Mouse (Mus musculus): ENCODE results near the gene Sema6d.

GRCm38 (mm10) chr2:124369991-124370390 is 280.2 kb downstream of the Sema6d start:
- TF ChIP-seq CTCF (IDR thresholded peaks at IDR 0.05; ENCODE audit: borderline replicate concordance, insufficient read depth, low read depth, low read length) (no peak), POLR2A (IDR thresholded peaks at IDR 0.05; ENCODE audit: borderline replicate concordance, insufficient read depth, low read length) (no peak)
